Mouse (Mus musculus) lung, embryonic 14.5 days (tissue): Measurements from ENCODE around the gene Spa17. TPM values are rescaled to one million over a fixed set of nuclear protein-coding genes. Genes with fewer than 3 reads are reported as not detected.

Experiments
- ATAC-seq: fragments of 200-750 bp; cut with Nextera tagmentation; 2 replicates; pipeline ENCODE4 v1.8.0; 2017; ENCODE audit warnings: mild to moderate bottlenecking, moderate TSS enrichment, moderate library complexity; ENCODE audit not compliant: insufficient read depth
- DNase-seq: peaks from one replicate; pipeline ENCODE4 v3.0.0-alpha.2; 2015
- H3K27ac ChIP-seq: fragments of 300-500 bp; sonication (generic); 2 replicates; pipeline ENCODE4 v1.5.1; 2014; ENCODE audit warnings: low read depth, mild to moderate bottlenecking, moderate library complexity
- H3K27me3 ChIP-seq: fragments of 300-500 bp; sonication (generic); 2 replicates; pipeline ENCODE4 v1.6.1; 2014; ENCODE audit warnings: low read length, control low read depth; ENCODE audit not compliant: insufficient read depth
- H3K36me3 ChIP-seq: fragments of 300-500 bp; sonication (generic); 2 replicates; pipeline ENCODE4 v1.6.1; 2014; ENCODE audit warnings: control low read depth; ENCODE audit not compliant: insufficient read depth
- H3K4me1 ChIP-seq: fragments of 300-500 bp; sonication (generic); 2 replicates; pipeline ENCODE4 v1.6.1; 2014; ENCODE audit warnings: antibody characterized with exemption, control low read depth; ENCODE audit not compliant: insufficient read depth
- H3K4me2 ChIP-seq: fragments of 300-500 bp; sonication (generic); 2 replicates; pipeline ENCODE4 v1.6.1; 2014; ENCODE audit warnings: mild to moderate bottlenecking
- H3K4me3 ChIP-seq: fragments of 300-500 bp; sonication (generic); 2 replicates; pipeline ENCODE4 v1.5.1; 2014; ENCODE audit warnings: low read depth, low read length
- H3K9ac ChIP-seq: fragments of 300-500 bp; sonication (generic); 2 replicates; pipeline ENCODE4 v1.6.1; 2014
- H3K9me3 ChIP-seq: fragments of 300-500 bp; sonication (generic); 2 replicates; pipeline ENCODE4 v1.6.1; 2016; ENCODE audit warnings: low read depth, low read length, control low read depth
- CTCF ChIP-seq: IDR thresholded peaks from 2 replicates; pipeline ENCODE4 v1.5.1; 2016; ENCODE audit warnings: antibody characterized with exemption, low read depth
- WGBS: fragments of 180-500 bp; shearing (Covaris S2); extraction: QIAGEN DNeasy Blood & Tissue Kit; methylation state at CpG from one replicate; pipeline ENCODE4 v1.1.7; 2014; 5-methylcytosine and 5-hydroxymethylcytosine counted together
- polyA plus RNA-seq: library from polyadenylated mRNA; unstranded; fragments of >200 nt; fragmentation: Nextera tagmentation; extraction: Ambion mirVana; gene quantifications from 2 replicates; pipeline ENCODE4 v1.2.1, GENCODE M21; 2014

Spa17 gene
- polyA plus RNA-seq, 1 experiment from 2014 or later = 7.5 TPM

DNA sequence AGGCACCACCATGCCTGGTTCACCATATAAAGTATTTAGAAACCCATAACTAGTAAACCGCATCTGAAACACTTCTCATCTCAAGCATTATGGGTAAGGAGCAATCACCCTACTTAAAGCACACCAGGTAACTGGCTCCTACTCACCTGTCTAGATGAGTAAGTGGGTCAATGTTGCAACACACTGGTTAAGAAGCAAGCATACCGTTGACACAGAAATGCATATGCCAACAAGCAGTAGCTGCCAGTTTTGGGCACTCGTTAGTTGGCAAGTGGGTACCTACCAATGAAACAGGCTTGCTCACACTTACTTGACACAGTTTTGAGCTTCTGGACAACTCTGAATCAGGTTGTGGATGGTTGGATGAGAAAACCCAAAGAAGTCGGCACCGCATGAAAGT is 37.1 kb upstream of the Spa17 start:
- H3K4me2 ChIP-seq = no peak overlapping the region
- TF ChIP-seq CTCF = no peak
- H3K4me1 ChIP-seq = no peaks in the 10 kb centered on the region
- no peak for ATAC-seq
- peaks cover 70% of the 10 kb centered on the region for H3K36me3 ChIP-seq
- DNase-seq = no peak
- H3K4me3 ChIP-seq = no peak overlapping the region
- WGBS = 92% methylated on average over 5 of the region's 5 CpGs
- no peaks in the 10 kb centered on the region for H3K27me3 ChIP-seq
- no peak overlapping the region for H3K27ac ChIP-seq
- H3K9me3 ChIP-seq = no peaks in the 10 kb centered on the region
- no peak overlapping the region for H3K9ac ChIP-seq

- Histone ChIP-seq H3K9me3 (no peaks in the 10 kb centered on the region), H3K4me1 (no peaks in the 10 kb centered on the region), H3K27ac (no peak overlapping the region), H3K4me2 (no peak overlapping the region), H3K4me3 (no peak overlapping the region), H3K27me3 (no peaks in the 10 kb centered on the region), H3K9ac (no peak overlapping the region), H3K36me3 (peaks cover 37% of the 10 kb centered on the region)
- no peak for TF ChIP-seq CTCF
- WGBS = 77% methylated on average over 3 of the region's 3 CpGs
- DNase-seq = no peak
- ATAC-seq = no peak
These were observed 32.7 kb upstream of the Spa17 start for GRCm38 (mm10) chr9:37646246-37646645.

DNA sequence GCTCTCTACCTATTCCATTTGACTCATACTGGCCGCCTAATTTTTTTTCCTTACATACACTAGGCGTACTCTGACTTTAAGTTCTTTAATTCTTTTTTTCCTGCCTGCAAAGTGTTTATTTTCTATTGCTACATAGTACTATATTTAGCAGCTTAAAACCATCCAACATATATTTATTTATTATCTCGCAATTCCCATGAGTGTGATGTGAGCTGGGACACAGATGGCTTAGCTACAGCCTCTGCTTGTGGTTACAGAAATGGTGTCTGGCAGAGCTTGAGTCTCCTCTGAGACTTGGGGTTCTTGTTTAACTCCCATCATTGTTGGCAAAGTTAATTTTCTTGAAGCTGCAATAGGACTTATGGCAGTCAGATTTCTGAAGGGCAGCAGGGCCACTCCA is 25.2 kb upstream of the Spa17 start:
- no peak overlapping the region for H3K9ac ChIP-seq
- no peaks in the 10 kb centered on the region for H3K9me3 ChIP-seq
- peak; percentile 71 for DNase-seq
- H3K4me2 ChIP-seq = no peak overlapping the region
- no peaks in the 10 kb centered on the region for H3K36me3 ChIP-seq
- no peak overlapping the region for H3K4me3 ChIP-seq
- peak; percentile 77 for ATAC-seq
- WGBS = 42% methylated on average over 3 of the region's 3 CpGs
- H3K4me1 ChIP-seq = no peaks in the 10 kb centered on the region
- no peaks in the 10 kb centered on the region for H3K27me3 ChIP-seq
- H3K27ac ChIP-seq = no peak overlapping the region
- TF ChIP-seq CTCF = no peak

GRCm38 (mm10) chr9:37636800-37637542 is 23.4 kb upstream of the Spa17 start:
- no peaks in the 10 kb centered on the region for H3K27me3 ChIP-seq
- H3K4me3 ChIP-seq = no peak overlapping the region
- H3K27ac ChIP-seq = no peak overlapping the region
- WGBS = 30% methylated on average over 6 of the region's 6 CpGs
- H3K9me3 ChIP-seq = no peaks in the 10 kb centered on the region
- H3K9ac ChIP-seq = no peak overlapping the region
- TF ChIP-seq CTCF = no peak
- H3K4me2 ChIP-seq = no peak overlapping the region
- no peaks in the 10 kb centered on the region for H3K4me1 ChIP-seq
- H3K36me3 ChIP-seq = no peaks in the 10 kb centered on the region
- DNase-seq (peak; percentile 83), ATAC-seq (peak; percentile 58)

DNA sequence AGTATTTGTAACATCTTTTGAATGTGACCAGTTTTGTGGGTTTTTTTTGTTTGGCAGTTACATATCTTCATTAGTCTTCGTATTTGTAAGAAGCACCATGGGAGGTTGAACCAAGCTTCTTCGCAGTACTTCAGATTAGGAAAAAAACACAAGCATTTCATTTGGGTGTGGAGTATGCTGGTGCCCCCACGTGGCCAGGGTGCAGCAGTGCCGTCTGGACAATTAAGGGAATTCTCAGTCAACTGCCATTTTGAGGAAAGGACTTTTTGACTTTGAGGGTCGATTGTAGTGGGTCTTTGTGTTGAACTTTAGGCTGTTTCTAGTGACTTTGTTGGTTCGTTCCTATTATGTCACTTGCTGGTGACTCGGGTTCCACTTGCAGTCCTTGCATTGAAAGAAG is 22.8 kb upstream of the Spa17 start:
- Histone ChIP-seq H3K27me3 (no peaks in the 10 kb centered on the region), H3K4me3 (no peak overlapping the region), H3K4me1 (no peaks in the 10 kb centered on the region), H3K36me3 (no peaks in the 10 kb centered on the region), H3K9me3 (no peaks in the 10 kb centered on the region), H3K9ac (no peak overlapping the region), H3K4me2 (no peak overlapping the region), H3K27ac (no peak overlapping the region)
- ATAC-seq (peak; percentile 38; the same call in 1 of the 2 replicates), DNase-seq (peak; percentile 78)
- 16% methylated on average over 7 of the region's 7 CpGs for WGBS
- peak; percentile 80 for TF ChIP-seq CTCF

DNA sequence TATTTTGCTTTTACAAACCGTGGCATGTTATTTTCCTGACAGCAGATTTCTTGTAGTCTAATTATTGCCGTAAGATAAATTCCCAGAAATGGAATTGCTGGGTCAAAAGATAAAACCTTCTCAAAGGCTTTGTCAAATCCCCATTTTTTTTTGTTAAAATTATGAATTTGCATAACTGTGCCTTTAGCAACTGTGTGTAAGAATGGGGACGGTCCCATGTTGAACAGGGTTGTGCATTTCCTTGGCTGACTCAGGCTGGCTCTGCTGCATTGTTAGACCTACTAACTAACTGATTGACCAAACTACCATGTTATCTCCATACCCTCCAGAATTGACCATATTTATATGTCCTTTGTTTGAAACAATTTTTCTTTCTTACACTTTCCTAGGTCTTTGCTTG is 20.7 kb upstream of the Spa17 start:
- no peak overlapping the region for H3K4me3 ChIP-seq
- no peak for DNase-seq
- no peak overlapping the region for H3K9ac ChIP-seq
- 87% methylated on average over 3 of the region's 3 CpGs for WGBS
- no peak overlapping the region for H3K27ac ChIP-seq
- no peak overlapping the region for H3K4me2 ChIP-seq
- ATAC-seq = no peak
- H3K4me1 ChIP-seq = no peaks in the 10 kb centered on the region
- TF ChIP-seq CTCF = no peak
- H3K27me3 ChIP-seq = no peaks in the 10 kb centered on the region
- H3K36me3 ChIP-seq = no peaks in the 10 kb centered on the region
- H3K9me3 ChIP-seq = no peaks in the 10 kb centered on the region

DNA sequence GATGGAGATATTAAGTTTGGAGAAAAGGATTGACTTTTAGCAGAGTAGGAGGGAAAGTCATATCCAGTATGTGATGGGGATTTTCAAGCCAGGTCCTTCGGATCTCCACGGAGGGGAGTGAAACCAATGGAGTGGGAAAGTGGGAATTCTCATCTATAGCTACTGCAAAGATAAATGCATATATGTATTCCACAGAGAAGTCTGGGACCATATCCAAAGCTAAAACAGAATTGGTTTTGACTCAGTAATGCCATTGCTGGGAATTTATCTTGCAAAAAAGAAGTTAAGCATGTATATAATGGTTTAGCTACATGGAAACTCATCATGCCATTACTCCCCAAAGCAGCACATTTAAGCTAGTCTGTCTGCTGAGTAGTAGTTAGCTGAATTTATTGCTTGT is 18.8 kb upstream of the Spa17 start:
- 78% methylated on average over 2 of the region's 2 CpGs for WGBS

More for the DNA sequence above, 18.8 kb upstream of the Spa17 start:
- ATAC-seq = no peak
- no peak for DNase-seq
- Histone ChIP-seq H3K27me3 (no peaks in the 10 kb centered on the region), H3K36me3 (no peaks in the 10 kb centered on the region), H3K9ac (no peak overlapping the region), H3K9me3 (no peaks in the 10 kb centered on the region), H3K4me3 (no peak overlapping the region), H3K4me1 (no peaks in the 10 kb centered on the region), H3K4me2 (no peak overlapping the region), H3K27ac (no peak overlapping the region)
- no peak for TF ChIP-seq CTCF
